Mouse (Mus musculus): ENCODE measurements at regions not wholly inside any gene's neighbourhood (a gene's known extent, or its start where the extent isn't known, plus 50 kb on each side); places are given as distances from the start of the nearest gene placed in this dataset.

GRCm38 (mm10) chr9:41498326-41498725 lies 336.8 kb upstream of the Ubash3b start:
- no peak for DNase-seq (ENCODE audit: low read depth, low spot score)

- DNase-seq (ENCODE audit: low read depth, low spot score): no peak
These were observed 328.6 kb upstream of the Ubash3b start for GRCm38 (mm10) chr9:41490112-41490511.

GRCm38 (mm10) chr9:41488046-41488445 lies 326.5 kb upstream of the Ubash3b start:
- no peak for DNase-seq (ENCODE audit: low read depth, low spot score)

GRCm38 (mm10) chr9:41483218-41483617 lies 321.7 kb upstream of the Ubash3b start:
- no peak for DNase-seq (ENCODE audit: low read depth, low spot score)

DNA sequence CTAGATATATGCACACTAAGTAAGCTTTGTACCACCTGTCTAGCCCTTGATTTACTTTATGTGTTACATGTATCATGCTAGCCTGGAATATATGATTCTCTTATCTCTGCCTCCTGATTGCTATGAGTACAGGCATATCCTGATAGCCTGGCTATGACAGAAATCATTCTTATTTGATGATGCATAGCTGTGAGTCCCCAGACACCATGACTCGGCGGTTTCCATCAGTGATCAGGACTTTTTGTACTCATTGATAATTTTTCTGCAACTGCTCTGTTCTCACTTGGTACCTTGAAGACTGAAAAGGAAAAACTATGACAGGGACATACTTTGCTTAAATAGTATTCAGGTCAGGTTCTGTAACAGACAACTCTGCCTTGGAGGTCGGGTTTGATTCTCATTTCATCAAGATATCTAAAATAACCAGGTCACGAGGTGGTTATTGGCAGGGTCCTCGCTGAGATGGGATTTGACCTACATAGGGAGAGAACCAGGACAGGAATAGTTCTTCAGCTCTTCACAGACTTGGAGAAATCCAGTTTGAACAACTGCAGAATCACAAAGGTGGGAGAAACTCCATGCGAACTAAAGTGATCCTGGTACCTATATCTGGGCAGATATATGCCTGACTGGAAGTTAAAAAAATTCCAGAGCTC lies 320.2 kb upstream of the Ubash3b start:
- DNase-seq (ENCODE audit: low read depth, low spot score): no peak

DNA sequence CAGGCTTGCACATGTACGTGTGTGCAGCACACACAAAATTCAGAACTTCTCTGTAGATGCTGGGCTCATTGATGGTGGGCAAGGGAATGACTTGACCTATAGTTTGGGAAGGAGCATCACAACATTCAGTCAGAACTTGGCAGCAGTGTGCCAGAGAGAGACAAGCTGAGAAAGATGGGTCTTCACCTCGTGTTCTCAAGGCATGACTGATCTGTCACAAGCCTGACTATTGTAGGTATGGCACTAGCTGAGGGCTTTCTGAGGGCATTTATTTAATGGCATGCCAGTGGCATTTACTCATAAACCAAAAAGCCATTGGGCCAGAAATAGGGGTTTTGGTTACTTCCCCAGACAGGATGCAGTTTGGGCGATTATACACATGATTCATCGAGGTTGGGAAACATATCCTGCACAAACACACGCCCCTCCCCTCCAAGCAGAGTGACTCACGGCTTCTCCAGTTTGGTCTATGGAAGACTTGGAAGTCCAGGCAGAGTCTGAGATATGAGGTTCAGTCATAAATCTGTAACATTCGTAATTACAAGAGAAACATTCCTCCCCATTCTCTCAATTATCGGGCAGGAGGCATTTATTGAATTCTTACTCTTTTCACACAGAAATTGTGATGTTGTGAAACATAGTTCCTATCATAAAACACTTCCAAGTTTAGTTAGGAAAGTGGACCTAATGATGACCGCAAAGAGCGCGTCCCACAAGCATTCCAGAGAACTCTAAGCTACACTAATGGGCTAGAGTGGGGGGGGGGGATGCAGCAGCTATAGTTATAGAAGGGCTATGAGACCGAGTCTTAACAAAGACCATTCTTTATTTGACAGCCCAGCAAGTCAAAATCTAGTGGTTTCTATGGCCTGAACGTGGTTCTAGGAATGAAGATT lies 318.6 kb upstream of the Ubash3b start:
- DNase-seq (ENCODE audit: low read depth, low spot score): no peak

- DNase-seq (ENCODE audit: low read depth, low spot score): no peak
These were observed 317.6 kb upstream of the Ubash3b start for GRCm38 (mm10) chr9:41479085-41479484.

GRCm38 (mm10) chr9:41478106-41478848 lies 316.8 kb upstream of the Ubash3b start:
- DNase-seq (ENCODE audit: low read depth, low spot score): no peak

DNA sequence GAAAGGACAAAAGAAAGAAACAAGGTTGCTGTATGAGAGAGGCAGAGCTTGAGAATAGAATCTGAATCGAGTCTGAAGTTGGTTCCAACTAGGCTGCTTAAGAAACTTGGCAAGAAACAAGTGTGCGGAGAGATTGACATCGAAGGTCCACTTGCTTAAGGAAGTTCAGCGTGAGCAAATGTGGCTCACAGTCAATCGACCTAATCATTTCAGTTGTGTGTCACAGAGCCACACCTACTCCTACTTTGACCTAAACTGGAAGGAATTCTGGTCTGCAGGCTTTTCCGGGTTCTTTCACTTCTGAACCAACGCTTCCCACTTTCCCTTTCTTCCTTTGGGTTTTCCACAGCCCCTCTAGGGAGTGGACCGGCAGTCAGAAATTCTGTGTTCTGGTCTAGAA lies 313.8 kb upstream of the Ubash3b start:
- no peak for DNase-seq (ENCODE audit: low read depth, low spot score)

- no peak for DNase-seq (ENCODE audit: low read depth, low spot score)
These were observed 313.4 kb upstream of the Ubash3b start for GRCm38 (mm10) chr9:41474945-41475297.

DNA sequence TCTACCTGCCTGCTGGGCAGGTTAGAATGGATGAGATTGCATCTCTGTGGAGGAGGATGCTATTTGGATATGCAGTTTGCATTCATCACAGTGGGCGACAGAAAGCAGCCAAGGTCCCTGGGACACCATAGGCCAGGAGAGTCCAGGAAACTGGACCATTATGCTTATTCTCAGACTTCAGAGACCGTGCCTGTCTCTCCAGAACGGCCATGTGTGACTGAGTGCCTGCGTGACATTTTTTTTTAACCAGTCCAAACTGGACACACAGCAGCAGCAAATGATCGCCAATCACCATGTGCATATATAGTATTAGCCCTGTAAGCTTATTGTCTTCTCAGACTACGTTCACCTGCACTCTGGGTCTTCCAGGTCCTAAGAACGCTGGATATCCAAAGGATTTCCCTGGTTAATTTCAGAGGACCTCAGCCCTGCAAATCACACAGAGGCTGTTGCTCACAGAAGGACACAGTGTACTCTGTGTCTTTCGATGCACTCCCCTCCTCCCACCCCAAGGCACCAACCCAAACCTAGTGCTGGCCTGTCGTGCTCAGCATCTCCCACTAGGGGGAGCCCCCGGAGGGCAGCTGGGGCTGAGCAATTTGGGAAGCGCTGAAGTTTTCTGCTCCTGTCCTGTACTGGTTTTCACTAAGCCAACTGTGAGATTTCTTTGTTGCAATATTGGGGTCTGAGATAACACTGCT lies 312.9 kb upstream of the Ubash3b start:
- DNase-seq (ENCODE audit: low read depth, low spot score): peak; percentile 63

DNA sequence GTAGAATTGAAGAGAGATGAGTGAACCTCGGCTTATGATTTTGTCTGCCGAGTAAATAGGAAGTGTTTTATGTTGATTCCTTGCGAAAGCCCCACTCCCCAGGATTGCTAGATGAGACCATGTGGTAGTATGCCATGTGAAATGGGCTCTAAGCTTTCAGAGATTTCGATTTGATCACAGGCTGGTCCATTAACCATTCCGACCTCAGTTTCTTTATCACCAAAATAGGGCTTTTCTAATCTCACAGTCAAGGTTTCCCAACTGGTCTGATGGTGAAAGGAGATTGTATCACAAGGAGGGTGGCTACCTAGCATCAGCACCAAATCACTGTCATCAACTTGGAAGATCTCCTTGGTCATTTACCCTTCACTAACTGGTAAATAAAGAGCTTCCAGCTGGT lies 312.0 kb upstream of the Ubash3b start:
- DNase-seq (ENCODE audit: low read depth, low spot score): no peak

DNA sequence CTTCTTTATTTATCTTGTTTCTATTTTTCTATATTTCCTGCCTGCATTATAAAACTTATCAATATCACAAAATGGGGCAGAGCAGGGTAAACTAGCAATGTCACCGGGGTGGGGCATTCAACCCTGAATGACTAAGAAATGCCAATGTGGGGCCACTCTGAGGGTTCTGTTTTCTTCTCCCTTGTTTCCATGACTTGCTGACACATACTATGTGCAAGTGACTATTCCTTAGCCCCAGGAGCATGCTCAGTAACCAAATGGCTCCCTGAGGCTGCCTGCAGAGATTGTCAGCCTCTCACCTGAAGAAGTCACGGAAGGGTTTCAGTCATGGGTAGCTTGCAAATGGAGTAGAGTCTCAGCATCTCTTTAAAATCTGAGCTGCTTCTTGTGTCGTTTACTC lies 309.8 kb upstream of the Ubash3b start:
- DNase-seq (ENCODE audit: low read depth, low spot score): no peak

DNA sequence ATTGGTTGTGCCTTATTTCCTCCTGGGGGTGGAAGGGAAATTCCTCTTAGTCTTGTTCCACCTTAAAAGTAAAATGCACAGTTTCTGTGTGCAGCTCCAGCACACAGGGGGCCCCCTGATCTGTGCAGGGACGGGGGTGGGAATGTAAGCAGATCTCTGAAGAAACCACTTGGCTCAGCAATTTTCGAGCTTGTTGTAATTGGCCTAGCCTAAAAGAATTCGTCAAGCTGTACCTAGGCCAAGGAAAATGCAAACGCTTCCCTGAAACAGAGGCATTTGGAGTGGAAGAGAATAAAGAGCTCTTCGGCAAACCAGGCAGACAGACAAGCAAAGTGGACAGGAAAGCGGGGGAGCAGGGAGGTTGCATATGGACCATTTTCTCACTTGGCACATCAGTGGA lies 308.5 kb upstream of the Ubash3b start:
- DNase-seq (ENCODE audit: low read depth, low spot score): no peak

- no peak for DNase-seq (ENCODE audit: low read depth, low spot score)
These were observed 307.9 kb upstream of the Ubash3b start for GRCm38 (mm10) chr9:41469414-41469813.

GRCm38 (mm10) chr9:41464057-41464685 lies 302.7 kb upstream of the Ubash3b start:
- DNase-seq (ENCODE audit: low read depth, low spot score): no peak

GRCm38 (mm10) chr9:41461742-41462141 lies 300.2 kb upstream of the Ubash3b start:
- DNase-seq (ENCODE audit: low read depth, low spot score): peak; percentile 81

GRCm38 (mm10) chr9:41460709-41461108 lies 299.2 kb upstream of the Ubash3b start:
- DNase-seq (ENCODE audit: low read depth, low spot score): no peak

DNA sequence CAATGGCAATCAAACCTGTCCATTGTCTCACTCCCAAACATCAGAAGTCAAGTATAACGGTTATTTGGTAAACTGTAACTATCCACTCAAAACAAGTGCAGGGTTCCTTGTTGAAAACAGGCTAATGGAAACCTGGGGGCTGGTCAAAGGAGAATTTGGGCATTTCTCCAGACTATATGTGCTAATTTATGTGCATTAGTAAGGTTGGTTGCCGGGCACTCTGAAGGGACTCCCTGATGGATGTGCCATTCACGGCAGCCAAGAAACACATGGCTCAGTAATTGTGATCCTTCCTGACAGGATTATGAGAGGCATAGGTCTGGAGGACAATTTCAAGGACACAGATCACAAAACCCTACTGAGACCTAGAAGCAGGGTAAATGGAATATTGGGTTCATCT lies 295.5 kb upstream of the Ubash3b start:
- no peak for DNase-seq (ENCODE audit: low read depth, low spot score)

DNA sequence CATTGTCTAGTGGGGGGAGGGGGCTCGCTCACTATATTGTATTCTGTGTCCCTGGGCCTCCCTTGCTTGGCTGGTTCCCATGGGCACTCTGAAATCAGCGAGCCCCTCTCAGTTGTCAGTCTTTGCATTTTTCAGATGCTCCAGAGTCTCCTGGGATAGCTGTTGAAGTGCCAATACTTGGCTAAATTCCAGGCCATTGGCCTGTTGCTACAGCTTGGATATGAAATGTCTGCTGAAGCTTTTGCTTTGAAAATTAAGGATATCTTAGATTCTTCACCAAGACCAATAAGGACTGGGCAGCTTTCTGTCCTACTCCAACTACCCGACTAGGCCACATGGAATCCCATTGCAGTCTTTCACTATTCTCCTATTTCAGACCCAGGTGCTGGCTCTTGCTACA lies 290.2 kb upstream of the Ubash3b start:
- no peak for DNase-seq (ENCODE audit: low read depth, low spot score)

- DNase-seq (ENCODE audit: low read depth, low spot score): no peak
These were observed 287.7 kb upstream of the Ubash3b start for GRCm38 (mm10) chr9:41449233-41449632.
